Mouse (Mus musculus): ENCODE data around the gene Thada. TPM values are rescaled to one million over a fixed set of nuclear protein-coding genes. Genes with fewer than 3 reads are reported as not detected.
"Not testable (repeated sequence)": the region's sequence is repeated elsewhere in the genome, so short reads cannot be mapped to it uniquely, and the experiment has no call there.

The Thada gene
- total RNA-seq, 2 experiments from 2014 or later: 27.1 to 28.2 TPM

DNA sequence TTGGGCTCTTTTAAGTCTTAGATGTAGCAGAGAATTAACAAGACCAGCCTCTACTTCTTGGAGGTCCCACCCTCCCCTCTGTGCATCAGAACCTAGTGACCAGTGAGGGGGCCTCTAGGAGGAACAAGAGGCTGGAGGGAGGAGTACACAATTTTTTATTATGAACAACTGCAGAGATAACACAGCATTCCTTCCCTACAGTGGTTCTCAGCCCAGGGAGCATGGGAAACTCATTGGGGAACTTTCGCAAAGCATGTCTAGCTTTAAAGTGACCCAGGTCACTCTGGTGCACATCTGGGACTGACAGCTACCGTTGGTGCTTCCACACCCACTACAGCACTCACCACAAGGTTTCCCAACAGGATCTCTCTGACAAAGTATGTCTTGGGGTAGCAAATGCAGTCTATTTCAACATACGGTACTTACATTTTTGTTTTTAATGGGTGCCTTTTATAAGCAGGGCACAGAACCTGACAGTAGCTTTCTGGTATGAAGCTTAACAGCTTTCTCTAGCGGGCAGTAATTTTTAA is 230.5 kb downstream of the Thada start:
- peak; percentile 87 for ATAC-seq (replicated peaks; ENCODE audit: poor library complexity)

DNA sequence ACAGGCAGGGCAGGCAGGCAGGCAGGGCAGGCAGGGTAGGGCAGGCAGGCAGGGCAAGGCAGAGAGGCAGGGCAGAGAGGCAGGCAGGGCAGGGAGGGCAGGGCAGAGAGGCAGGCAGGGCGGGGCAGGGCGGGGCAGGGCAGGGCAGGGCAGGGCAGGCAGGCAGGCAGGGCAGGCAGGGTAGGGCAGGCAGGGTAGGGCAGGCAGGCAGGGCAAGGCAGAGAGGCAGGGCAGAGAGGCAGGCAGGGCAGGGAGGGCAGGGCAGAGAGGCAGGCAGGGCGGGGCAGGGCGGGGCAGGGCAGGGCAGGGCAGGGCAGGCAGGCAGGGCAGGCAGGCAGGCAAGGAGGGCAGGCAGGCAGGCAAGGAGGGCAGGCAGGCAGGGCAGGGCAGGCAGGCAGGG is 231.2 kb downstream of the Thada start:
- ATAC-seq (replicated peaks; ENCODE audit: poor library complexity): peak; percentile 21

DNA sequence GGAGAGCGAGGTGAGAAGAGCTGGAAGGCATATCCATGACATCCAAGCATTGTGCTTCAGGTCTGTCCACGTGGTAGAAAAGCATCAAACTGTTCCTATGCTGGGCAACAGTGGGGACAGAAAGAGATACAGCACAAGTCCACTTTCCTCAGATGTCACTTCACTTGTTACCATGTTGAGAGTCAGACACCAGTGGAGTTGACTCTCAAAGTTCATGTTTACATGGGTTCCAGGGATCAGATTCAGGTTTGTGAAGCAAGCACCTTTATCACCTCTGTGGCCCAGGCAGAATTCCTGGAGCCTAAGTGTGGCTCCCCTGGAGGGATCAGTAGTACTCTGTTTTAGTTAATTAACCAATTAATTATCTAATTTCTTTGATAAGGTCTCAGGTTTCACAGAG is 232.2 kb downstream of the Thada start:
- no peak for ATAC-seq (replicated peaks; ENCODE audit: poor library complexity)

DNA sequence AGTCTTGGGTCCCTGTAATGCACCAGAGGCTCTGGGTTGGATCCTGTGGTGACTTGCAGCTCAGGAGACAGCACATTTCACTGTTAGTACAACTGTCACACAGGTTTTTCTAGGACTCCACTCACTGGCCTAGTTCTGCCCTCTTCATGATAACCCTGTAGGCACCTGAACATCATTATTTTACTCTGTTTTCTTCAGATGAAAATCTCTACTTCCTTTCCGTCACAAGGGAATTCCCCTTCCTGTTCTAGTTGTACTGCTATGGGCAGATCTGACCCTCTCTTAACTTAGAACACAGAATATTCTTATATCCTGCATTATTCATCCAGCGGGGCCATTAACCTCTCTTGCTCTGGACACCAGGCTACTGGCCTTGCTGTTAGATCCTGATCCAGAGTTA is 234.6 kb downstream of the Thada start:
- no peak for ATAC-seq (replicated peaks; ENCODE audit: poor library complexity)

DNA sequence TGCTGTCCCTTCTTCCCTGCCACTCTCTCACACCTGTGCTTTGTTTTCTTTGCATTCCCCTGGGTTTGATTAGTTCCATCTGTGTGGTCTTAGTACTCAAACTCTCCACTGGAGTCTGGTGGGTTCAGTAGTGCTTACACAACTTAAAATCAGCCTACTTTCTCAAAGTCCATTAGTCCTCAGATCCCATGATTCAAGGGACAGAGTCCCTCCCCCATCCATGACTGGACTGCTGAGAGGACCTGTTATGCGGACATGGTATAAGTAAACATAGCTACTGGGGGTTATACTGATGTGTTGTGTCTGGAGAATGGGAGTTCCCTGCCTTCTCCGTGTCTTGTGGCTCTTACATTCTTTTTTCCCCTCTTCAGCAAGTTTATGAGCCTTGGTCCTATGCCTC is 237.8 kb downstream of the Thada start:
- ATAC-seq (replicated peaks; ENCODE audit: poor library complexity): no peak

DNA sequence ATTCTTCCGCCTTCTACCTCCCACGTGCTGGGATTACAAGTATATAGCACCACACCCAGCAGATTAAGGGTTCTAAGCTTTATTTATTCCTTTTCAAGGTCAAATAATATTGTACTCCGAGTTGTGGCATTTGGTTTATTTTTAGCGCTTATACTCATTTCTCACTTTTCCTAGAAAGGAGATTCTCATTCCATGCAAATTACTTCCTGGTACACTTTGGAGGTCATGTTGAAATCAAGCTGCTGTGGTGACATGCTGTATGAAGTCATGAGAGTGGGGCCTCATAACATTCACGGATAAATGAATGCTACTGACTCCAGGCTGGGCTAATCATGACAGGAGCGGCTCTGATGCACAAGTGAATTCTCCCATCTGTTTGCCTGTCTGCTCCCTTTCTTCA is 239.3 kb downstream of the Thada start:
- no peak for ATAC-seq (replicated peaks; ENCODE audit: poor library complexity)

DNA sequence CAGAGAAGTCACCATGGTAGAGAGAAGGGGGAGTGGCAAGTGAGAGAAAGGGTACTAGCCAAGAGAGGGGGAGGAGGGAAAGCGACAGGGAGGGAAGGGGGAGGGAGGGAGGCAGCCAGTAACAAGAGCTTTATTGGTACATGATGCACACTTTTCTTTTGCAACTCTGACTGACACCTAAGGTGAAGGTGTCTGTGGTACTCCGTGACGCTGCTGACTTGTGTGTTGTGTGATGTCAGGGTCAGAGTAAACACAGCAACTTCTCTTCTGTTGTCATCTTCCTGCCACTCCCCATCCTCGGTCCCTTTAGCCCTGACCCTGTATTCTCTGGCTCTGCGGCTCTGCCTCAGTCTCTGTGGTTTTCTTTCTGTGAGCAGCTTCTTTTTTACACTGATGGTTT is 239.8 kb downstream of the Thada start:
- peak; percentile 48 for ATAC-seq (replicated peaks; ENCODE audit: poor library complexity)

DNA sequence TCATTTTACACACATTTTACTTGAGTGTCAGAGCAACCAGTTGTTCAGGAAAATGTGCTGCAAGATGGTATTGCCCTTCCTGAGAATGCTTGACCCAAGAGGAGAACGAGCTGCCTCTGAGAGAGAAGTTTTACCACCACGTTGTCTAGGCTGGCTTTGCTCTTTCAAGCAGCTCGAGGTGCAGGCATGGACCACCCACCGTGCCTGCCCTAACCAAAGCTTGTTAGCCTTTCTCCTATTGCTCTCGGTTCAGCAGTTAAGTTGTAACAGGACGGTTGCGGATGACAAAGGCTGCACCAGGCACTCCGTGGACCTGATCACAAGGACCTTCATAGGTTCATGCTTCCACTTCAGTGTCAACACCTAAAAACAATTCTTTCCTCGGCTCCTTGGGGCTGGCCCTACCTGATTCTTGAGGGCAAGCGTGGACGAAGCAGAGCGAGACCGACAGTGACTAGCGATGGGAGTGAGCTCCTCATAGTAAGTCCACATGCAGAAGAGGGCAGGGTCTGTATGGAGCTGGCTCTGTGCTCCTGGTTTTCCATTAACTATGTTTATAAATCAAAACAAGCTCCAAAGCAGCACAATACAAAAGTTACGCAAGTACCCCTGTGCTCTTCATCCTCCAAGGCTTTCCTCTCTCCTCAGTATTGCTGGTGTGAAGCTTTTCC is 241.7 kb downstream of the Thada start:
- ATAC-seq (replicated peaks; ENCODE audit: poor library complexity): no peak

DNA sequence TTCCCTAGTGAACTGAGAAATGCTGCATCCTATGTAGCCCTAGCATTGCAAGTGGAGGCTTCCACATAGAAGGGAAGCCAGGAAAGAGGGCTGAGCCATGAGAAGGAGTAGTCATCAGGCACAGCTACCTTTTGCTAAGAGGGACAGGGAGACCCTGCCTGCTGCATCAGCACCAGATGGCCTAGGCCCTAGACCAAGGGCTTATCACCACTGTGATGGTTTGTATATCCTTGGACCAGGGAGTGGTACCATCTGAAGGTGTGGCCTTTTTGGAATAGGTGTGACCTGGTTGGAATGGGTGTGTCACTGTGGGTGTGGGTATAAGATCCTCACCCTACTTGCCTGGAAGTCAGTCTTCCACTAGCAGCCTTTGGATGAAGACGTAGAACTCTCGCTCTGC is 247.2 kb downstream of the Thada start:
- ATAC-seq (replicated peaks; ENCODE audit: poor library complexity): not testable (repeated sequence)

DNA sequence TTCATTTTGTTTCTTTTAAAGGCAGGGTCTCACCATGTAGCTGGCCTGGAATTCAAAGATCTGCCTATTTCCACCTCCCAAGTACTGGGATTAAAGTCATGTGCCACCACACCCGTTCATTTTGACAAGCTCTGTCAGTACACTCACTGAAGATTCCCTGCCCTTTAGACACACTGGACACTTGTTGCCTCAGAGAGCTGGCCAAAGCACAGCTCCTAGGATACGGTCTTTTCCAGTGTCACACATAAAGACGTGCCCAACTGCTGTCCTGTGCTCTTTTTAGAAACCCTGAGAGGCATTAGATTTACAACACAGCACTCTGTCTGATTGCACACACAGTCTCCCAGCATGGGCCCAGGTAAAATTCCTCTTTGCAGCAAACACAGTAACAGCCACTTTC is 248.3 kb downstream of the Thada start:
- ATAC-seq (replicated peaks; ENCODE audit: poor library complexity): no peak

DNA sequence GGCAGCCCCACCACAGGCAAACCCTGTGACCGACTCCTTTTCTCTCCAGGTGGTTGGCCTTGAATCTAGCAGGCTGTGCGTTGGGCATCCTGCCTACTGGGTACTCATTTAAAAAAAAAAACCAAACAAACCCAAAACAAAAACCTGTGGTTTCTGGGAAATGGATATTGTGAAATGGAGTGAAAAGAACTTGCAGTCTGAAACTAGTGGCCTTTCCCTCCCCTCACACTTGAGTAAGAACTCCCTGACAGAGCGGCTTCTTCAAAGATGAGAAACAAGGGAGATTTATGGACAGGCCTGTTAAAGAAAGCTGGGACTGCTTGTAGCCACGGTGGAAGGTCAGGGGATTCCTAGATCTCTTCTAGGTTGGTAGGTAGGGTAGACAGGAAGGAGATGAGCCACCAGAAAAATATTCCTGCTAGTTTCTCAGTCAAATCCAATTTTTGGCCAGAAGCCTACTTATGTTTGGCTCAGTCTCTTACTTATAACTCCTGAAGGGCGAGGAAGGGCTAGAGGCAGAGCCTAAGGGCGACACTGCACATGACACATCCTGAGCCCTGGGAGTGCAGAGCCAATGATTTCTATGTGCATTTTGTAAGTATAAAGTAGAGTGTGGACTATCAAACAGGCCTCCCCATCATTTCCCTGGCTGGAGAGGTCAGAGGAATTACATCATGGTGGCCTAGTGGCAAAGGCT is 250.6 kb downstream of the Thada start:
- ATAC-seq (replicated peaks; ENCODE audit: poor library complexity): peak; percentile 57

DNA sequence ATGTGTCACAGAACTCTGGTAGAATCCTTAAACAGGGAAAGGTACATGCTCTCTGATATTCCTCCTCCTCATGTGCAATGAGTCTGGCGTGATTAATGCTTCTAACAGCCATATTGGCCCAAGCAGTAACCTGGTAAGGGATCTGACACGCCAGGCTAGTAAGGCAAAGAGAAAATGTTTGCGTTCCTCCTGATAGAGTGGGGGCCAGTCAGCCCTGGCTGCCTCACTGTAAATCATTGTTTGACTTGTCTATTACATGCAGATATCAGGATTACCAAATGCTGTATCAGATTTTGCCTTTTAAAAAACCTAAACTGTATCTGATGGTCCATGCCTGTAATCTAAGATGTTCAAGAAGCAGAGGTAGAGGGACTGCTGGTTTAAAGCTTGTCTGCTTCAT is 252.5 kb downstream of the Thada start:
- no peak for ATAC-seq (replicated peaks; ENCODE audit: poor library complexity)

DNA sequence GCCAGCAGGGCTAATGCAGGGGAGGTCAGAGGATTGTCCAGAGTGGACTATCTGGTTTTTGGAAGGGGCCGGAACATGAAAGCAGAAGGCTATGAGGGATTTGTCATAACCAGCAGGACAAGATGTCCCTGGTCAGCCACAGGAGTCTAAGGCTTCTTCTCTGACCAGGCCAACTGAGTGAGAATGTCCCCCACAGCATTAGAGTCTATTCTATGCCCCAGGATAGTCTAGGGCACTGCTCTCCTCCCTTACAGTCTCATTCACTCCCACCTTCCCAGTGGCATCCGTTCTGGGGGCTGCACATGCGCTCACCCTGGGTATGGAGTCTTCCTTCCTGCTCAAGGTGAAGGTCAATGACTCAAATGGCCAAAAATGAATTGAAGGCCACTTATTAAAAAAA is 258.4 kb downstream of the Thada start:
- ATAC-seq (replicated peaks; ENCODE audit: poor library complexity): no peak

DNA sequence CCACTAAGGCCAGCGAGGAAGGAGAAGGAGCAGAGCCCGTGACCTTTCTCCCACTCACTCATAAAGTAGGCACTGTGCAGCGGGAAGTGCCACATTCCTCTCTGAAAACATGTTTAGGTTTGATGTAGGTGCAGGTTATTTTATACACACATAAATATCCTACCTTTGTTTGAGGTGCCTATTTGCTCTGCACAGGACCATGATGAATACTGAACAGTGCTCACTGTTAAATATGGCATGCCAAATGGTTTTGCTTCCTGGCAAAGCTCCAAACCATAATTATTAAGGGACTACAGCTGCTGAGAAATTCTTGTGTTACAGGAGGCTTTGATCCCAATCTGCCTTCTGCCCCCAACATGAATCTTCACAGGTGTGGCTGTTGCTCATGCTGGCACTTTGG is 259.8 kb downstream of the Thada start:
- no peak for ATAC-seq (replicated peaks; ENCODE audit: poor library complexity)

DNA sequence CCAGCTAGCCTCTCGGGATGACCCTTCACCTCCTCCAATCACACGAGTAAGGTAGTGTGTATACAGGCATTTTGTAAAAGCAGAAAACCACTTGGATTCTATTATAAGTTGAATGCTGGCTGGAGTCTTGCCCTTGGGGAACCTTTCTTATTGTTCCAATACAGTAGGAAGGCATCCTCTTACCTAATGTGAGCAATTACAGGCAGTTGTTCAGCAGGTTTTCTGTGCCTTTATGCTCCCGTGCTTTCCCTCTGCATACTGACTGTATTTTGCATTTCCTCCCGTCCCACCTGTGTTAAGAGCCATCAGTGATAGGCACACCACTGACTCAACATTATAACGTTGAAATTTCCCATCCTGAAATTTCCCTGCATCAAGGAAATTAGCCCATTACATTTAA is 261.0 kb downstream of the Thada start:
- no peak for ATAC-seq (replicated peaks; ENCODE audit: poor library complexity)

DNA sequence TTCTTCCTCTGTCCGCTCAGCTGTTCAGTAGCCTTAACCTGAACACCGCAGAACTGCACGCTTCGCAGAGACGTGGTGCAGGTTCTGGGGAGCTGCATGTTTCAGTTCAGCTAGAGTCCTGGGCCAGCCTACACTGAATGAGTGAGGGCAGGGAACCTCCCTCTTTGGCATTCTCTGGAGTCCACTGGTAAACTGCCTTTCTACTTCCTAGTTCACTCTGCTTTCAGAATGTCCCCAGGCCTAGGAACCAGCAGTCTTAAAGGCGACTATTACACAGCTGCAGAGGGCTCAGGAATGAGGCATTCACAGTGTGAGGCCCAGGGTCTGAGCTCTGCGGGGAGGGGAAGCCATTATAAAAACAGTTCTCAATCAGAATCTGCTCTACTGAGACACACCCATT is 262.7 kb downstream of the Thada start:
- ATAC-seq (replicated peaks; ENCODE audit: poor library complexity): no peak

DNA sequence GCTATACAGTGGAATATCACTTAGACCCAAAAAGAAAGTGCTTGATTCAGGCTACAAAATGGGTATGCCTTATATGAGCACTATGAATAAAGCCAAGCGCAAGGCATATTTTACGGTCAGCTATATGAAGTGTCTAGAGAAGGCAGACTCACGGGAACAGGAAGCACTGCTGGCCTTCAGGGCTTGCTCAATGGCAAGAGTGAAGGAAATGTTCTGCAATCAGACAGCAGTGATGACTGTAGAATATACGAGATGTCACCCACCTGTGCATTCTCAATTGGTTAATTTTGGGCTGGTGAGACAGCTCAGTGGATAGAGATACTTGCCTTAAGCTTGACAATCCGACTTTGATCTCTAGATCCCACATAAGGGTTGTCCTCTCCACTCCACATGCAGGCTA is 264.8 kb downstream of the Thada start:
- ATAC-seq (replicated peaks; ENCODE audit: poor library complexity): peak; percentile 85

DNA sequence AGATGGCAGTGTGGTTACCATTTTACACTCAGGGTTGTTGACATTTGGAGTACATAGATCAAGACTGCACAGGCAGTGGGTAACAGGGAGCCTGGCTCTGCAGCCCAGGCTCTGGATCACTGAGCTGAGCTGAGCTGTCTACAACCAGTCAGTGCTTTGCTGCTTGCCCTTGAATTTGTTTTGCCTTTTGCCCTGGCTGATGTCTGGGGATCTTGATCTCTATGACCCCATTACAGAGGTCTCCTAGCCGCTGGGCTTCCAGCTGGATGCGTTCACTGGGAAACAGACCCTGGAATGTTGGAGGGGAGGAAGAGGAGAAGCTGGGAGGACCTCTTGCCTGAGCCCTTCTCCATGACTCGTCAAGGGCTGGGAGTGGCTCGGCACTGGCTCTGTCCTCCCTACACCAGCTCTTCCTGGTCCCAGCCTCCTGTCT is 268.1 kb downstream of the Thada start:
- no peak for ATAC-seq (replicated peaks; ENCODE audit: poor library complexity)

DNA sequence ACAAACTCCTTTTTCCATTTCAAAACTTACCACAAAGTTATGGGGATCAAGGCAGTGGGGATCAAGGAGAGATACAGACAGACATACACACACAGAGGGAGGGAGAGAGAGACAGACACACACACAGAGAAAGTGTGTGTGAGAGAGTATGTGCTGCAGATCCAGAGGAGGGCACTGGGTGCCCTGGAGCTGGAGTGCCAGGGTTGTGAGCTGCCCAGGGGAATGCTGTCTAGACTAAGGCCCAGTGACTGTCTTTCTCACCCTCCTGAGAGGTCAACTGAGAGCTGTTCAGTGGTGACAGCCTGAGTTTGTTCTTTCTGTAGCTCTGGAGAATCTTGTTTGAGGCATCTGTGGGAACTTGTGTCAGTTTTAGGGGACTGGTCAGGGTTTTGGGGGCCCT is 269.7 kb downstream of the Thada start:
- no peak for ATAC-seq (replicated peaks; ENCODE audit: poor library complexity)

DNA sequence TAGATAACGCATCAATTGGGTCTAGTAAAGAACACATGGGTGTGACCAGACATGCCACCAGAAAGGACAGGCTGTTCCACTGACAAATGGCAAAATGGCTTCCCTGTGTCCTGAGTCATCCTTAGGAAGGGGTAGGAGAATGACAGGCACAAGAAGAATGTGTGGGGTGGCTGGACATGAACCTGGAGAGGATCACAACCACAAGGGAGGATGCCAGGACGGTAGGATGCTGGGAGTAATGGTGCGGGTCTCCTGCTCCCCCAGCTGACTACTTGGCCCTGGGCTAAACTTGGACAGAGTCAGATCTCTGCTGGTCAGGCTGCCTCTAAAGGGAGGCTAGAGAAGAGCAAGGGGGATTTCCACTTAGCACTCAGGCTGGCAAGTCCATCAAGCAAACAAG is 270.2 kb downstream of the Thada start:
- ATAC-seq (replicated peaks; ENCODE audit: poor library complexity): no peak

DNA sequence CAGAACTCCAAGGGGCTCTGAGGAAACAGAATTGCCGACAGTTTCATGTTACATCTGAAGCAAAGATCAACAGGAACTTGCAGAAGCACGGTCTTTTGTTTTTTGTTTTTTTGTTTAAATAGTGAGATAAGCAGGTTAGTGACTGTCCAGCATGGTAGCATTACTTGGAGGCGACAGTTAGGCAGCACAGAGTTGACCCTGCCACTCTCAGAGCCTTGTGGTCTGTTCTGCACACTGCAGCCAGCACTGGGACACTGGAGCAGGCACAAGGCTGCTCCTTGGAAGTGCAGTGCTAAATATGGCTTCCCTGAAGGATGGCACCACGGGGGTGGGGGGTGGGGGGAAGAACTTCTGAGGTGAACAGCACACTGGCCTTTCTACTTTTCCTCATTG is 271.0 kb downstream of the Thada start:
- ATAC-seq (replicated peaks; ENCODE audit: poor library complexity): no peak

DNA sequence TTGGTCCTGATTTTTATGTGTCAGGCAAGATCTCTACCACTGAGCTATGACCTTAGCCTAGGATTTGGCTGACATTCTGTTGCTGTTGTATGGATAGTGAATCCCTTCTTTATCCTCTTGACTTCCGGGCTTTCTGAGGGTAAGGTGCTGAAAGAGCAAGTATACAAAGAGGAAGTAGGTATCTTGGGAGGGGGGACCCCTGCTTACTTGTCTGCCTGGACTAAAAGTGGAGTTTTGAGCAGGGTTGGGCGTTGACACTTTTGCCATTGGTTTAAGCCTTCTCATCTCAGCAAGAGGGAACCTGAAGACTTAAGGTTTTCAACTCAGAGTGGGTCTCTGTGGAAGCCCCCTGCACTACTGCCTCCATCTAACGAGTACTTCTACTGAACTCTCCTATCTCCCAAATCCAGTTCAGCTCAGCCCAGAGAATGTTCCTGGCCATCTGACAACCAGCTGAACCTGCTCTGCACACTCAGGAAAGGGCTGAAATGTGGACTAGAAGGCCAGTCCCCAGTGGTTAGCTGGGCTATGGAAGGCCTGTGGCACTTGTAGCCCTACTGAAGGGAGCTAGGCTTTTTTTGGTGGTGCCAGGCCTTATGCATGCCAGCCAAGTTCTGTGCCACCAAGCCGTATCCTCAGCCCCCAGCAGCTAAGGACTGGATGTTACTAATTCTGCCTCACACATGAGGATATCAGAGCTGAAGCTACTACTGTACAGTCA is 271.6 kb downstream of the Thada start:
- ATAC-seq (replicated peaks; ENCODE audit: poor library complexity): 0 out of 2 replicates have a peak, but pooled peaks have one; percentile 18
